Mouse (Mus musculus) MEL (cell line): ENCODE measurements around the gene 2810459M11Rik. TPM values are rescaled to one million over a fixed set of nuclear protein-coding genes. Genes with fewer than 3 reads are reported as not detected.
"Not testable (repeated sequence)": the region's sequence is repeated elsewhere in the genome, so short reads cannot be mapped to it uniquely, and the experiment has no call there.

Experiments used
- DNase-seq: peaks from one replicate; pipeline ENCODE4 v3.0.0; 2011; ENCODE audit warnings: low read depth, low spot score
- H3K27ac ChIP-seq: 2 replicates; pipeline ENCODE4 v1.5.1; 2012; ENCODE audit warnings: low read depth, mild to moderate bottlenecking, control low read depth, low read length, moderate library complexity; ENCODE audit not compliant: control insufficient read depth
- H3K27me3 ChIP-seq, 2 experiments: fragments of 150-350 bp in 1 of 2; sonication (generic) in 1 of 2; 2 replicates each; pipeline ENCODE4 v1.6.1; 2012; ENCODE audit warnings: low read length in 2 of 2, mild to moderate bottlenecking in 2 of 2, improper control_type of control experiment in 1 of 2, moderate library complexity in 1 of 2; ENCODE audit not compliant: insufficient read depth in 2 of 2, control insufficient read depth in 1 of 2
- H3K36me3 ChIP-seq, 2 experiments: 2 replicates each; pipeline ENCODE4 v1.6.1; 2012 to 2014; ENCODE audit warnings: low read length in 2 of 2, improper control_type of control experiment in 1 of 2, inconsistent platforms in 1 of 2, mild to moderate bottlenecking in 1 of 2; ENCODE audit not compliant: insufficient read depth in 2 of 2, control insufficient read depth in 1 of 2
- H3K4me1 ChIP-seq, 2 experiments: fragments of 150-350 bp in 1 of 2; sonication (generic) in 1 of 2; 2 replicates each; pipeline ENCODE4 v1.6.1; 2012; ENCODE audit warnings: low read length in 2 of 2, improper control_type of control experiment in 1 of 2, mild to moderate bottlenecking in 1 of 2; ENCODE audit not compliant: insufficient read depth in 2 of 2, control insufficient read depth in 1 of 2
- H3K4me3 ChIP-seq, 2 experiments: fragments of 150-350 bp in 1 of 2; sonication (generic) in 1 of 2; 2 replicates each; pipeline ENCODE4 v1.5.1; 2012; ENCODE audit warnings: low read depth in 2 of 2, low read length in 2 of 2, mild to moderate bottlenecking in 2 of 2, moderate library complexity in 2 of 2, control low read depth in 1 of 2, improper control_type of control experiment in 1 of 2; ENCODE audit not compliant: control insufficient read depth in 1 of 2, insufficient read depth in 1 of 2
- H3K79me2 ChIP-seq: 2 replicates; pipeline ENCODE4 v1.6.1; 2012; ENCODE audit warnings: mild to moderate bottlenecking, low read length, moderate library complexity; ENCODE audit not compliant: control insufficient read depth, poor library complexity, insufficient read depth
- H3K9ac ChIP-seq: 2 replicates; pipeline ENCODE4 v1.6.1; 2012; ENCODE audit warnings: low read depth, mild to moderate bottlenecking, control low read depth, low read length, moderate library complexity; ENCODE audit not compliant: control insufficient read depth, poor library complexity, severe bottlenecking
- H3K9me3 ChIP-seq: fragments of 150-350 bp; sonication (generic); replicated peaks from 2 replicates; pipeline ENCODE4 v1.6.1; 2012; ENCODE audit warnings: mild to moderate bottlenecking, low read length, improper control_type of control experiment, moderate library complexity; ENCODE audit not compliant: insufficient read depth
- BHLHE40 ChIP-seq: IDR thresholded peaks from 2 replicates; pipeline ENCODE4 v1.6.1; 2012; ENCODE audit warnings: low read depth, mild to moderate bottlenecking, inconsistent platforms, low read length, improper control_type of control experiment, borderline replicate concordance
- CHD1 ChIP-seq: IDR thresholded peaks from 2 replicates; pipeline ENCODE4 v1.6.1; 2012; ENCODE audit warnings: low read depth, mild to moderate bottlenecking, inconsistent platforms, low read length, improper control_type of control experiment
- CHD2 ChIP-seq: IDR thresholded peaks from 2 replicates; pipeline ENCODE4 v1.6.1; 2011; ENCODE audit warnings: low read length, improper control_type of control experiment
- CTCF ChIP-seq, 3 experiments: IDR thresholded peaks in 2 of 3; conservative IDR thresholded peaks in 1 of 3; 2 replicates each; pipeline ENCODE4 v1.5.1; 2011 to 2012; ENCODE audit warnings: low read length in 3 of 3, low read depth in 2 of 3, mild to moderate bottlenecking in 2 of 3, improper control_type of control experiment in 1 of 3, inconsistent platforms in 1 of 3, mixed read lengths in 1 of 3, moderate library complexity in 1 of 3; ENCODE audit not compliant: control insufficient read depth in 1 of 3, insufficient read depth in 1 of 3, poor library complexity in 1 of 3, severe bottlenecking in 1 of 3
- ELF1 ChIP-seq: IDR thresholded peaks from 2 replicates; pipeline ENCODE4 v1.6.1; 2014; ENCODE audit warnings: low read depth, mild to moderate bottlenecking, inconsistent platforms, low read length, improper control_type of control experiment, moderate library complexity
- EP300 ChIP-seq, 2 experiments: IDR thresholded peaks; 2 replicates each; pipeline ENCODE4 v1.6.1; 2011; ENCODE audit warnings: improper control_type of control experiment in 2 of 2, low read length in 2 of 2, low read depth in 1 of 2, mild to moderate bottlenecking in 1 of 2
- ETS1 ChIP-seq: IDR thresholded peaks from 2 replicates; pipeline ENCODE4 v1.6.1; 2012; ENCODE audit warnings: low read depth, mild to moderate bottlenecking, inconsistent platforms, low read length, improper control_type of control experiment, moderate library complexity
- GABPA ChIP-seq: IDR thresholded peaks from 2 replicates; pipeline ENCODE4 v1.6.1; 2012; ENCODE audit warnings: low read depth, mild to moderate bottlenecking, inconsistent platforms, low read length, improper control_type of control experiment, moderate library complexity
- GATA1 ChIP-seq: IDR thresholded peaks from 2 replicates; pipeline ENCODE4 v1.6.1; 2011; ENCODE audit warnings: low read depth, low read length, improper control_type of control experiment
- HCFC1 ChIP-seq: IDR thresholded peaks from 2 replicates; pipeline ENCODE4 v1.6.1; 2012; ENCODE audit warnings: low read depth, mild to moderate bottlenecking, inconsistent platforms, low read length, improper control_type of control experiment, moderate library complexity
- KAT2A ChIP-seq: conservative IDR thresholded peaks from 2 replicates; pipeline ENCODE4 v1.6.1; 2012; ENCODE audit warnings: low read depth, low read length, improper control_type of control experiment, inconsistent platforms
- MAZ ChIP-seq: IDR thresholded peaks from 2 replicates; pipeline ENCODE4 v1.6.1; 2012; ENCODE audit warnings: low read depth, mild to moderate bottlenecking, inconsistent platforms, low read length, improper control_type of control experiment
- MXI1 ChIP-seq: IDR thresholded peaks from 2 replicates; pipeline ENCODE4 v1.6.1; 2011; ENCODE audit warnings: mild to moderate bottlenecking, low read depth, low read length, improper control_type of control experiment
- MYB ChIP-seq: IDR thresholded peaks from 2 replicates; pipeline ENCODE4 v1.6.1; 2011; ENCODE audit warnings: mild to moderate bottlenecking, low read depth, low read length, improper control_type of control experiment
- POLR2A ChIP-seq, 2 experiments: IDR thresholded peaks; 2 replicates each; pipeline ENCODE4 v1.6.1; 2011 to 2012; ENCODE audit warnings: low read length in 2 of 2, mild to moderate bottlenecking in 2 of 2, control low read depth in 1 of 2, improper control_type of control experiment in 1 of 2, low read depth in 1 of 2, moderate library complexity in 1 of 2; ENCODE audit not compliant: control insufficient read depth in 1 of 2, insufficient read depth in 1 of 2, poor library complexity in 1 of 2
- POLR2AphosphoS2 ChIP-seq: IDR thresholded peaks from 2 replicates; pipeline ENCODE4 v1.6.1; 2011; ENCODE audit warnings: low read length, improper control_type of control experiment
- RAD21 ChIP-seq: IDR thresholded peaks from 2 replicates; pipeline ENCODE4 v1.6.1; 2011; ENCODE audit warnings: mild to moderate bottlenecking, low read depth, low read length, improper control_type of control experiment
- SMC3 ChIP-seq: IDR thresholded peaks from 2 replicates; pipeline ENCODE4 v1.6.1; 2011; ENCODE audit warnings: low read depth, low read length, improper control_type of control experiment
- TAL1 ChIP-seq: IDR thresholded peaks from 2 replicates; pipeline ENCODE4 v1.6.1; 2012; ENCODE audit warnings: mild to moderate bottlenecking, inconsistent platforms, low read length, moderate library complexity, mixed read lengths
- TCF12 ChIP-seq: IDR thresholded peaks from 2 replicates; pipeline ENCODE4 v1.6.1; 2014; ENCODE audit warnings: low read depth, mild to moderate bottlenecking, inconsistent platforms, low read length, improper control_type of control experiment, moderate library complexity
- UBTF ChIP-seq: IDR thresholded peaks from 2 replicates; pipeline ENCODE4 v1.6.1; 2012; ENCODE audit warnings: low read depth, mild to moderate bottlenecking, inconsistent platforms, low read length, improper control_type of control experiment, moderate library complexity, borderline replicate concordance; ENCODE audit not compliant: insufficient read depth
- USF1 ChIP-seq: IDR thresholded peaks from 2 replicates; pipeline ENCODE4 v1.6.1; 2014; ENCODE audit warnings: low read depth, mild to moderate bottlenecking, inconsistent platforms, low read length, improper control_type of control experiment, moderate library complexity
- USF2 ChIP-seq, 2 experiments: IDR thresholded peaks; 2 replicates each; pipeline ENCODE4 v1.6.1; 2011 to 2012; ENCODE audit warnings: improper control_type of control experiment in 2 of 2, low read length in 2 of 2, borderline replicate concordance in 1 of 2, inconsistent platforms in 1 of 2, low read depth in 1 of 2, mild to moderate bottlenecking in 1 of 2; ENCODE audit not compliant: insufficient read depth in 1 of 2
- ZKSCAN1 ChIP-seq: IDR thresholded peaks from 2 replicates; pipeline ENCODE4 v1.6.1; 2012; ENCODE audit warnings: low read depth, mild to moderate bottlenecking, inconsistent platforms, low read length, improper control_type of control experiment, moderate library complexity
- polyA plus RNA-seq, 2 experiments: library from polyadenylated mRNA; stranded (reverse) in 1 of 2; unstranded in 1 of 2; fragments of >175 nt in 1 of 2; fragments of >200 nt in 1 of 2; gene quantifications; 2 replicates each; pipeline versions ENCODE4 v1.2.1 to v1.2.4; 2012; ENCODE audit warnings: low replicate concordance in 2 of 2, low read depth in 1 of 2; ENCODE audit not compliant: insufficient read length in 2 of 2, insufficient read depth in 1 of 2, missing spikeins in 1 of 2
- total RNA-seq: library from RNA; depleted of rRNA; stranded (reverse); fragments of 300-350 nt; gene quantifications from 2 replicates; pipeline ENCODE4 v1.2.3, GENCODE M21; 2012

2810459M11Rik gene
- total and polyA plus RNA-seq, 3 experiments = not detected

DNA sequence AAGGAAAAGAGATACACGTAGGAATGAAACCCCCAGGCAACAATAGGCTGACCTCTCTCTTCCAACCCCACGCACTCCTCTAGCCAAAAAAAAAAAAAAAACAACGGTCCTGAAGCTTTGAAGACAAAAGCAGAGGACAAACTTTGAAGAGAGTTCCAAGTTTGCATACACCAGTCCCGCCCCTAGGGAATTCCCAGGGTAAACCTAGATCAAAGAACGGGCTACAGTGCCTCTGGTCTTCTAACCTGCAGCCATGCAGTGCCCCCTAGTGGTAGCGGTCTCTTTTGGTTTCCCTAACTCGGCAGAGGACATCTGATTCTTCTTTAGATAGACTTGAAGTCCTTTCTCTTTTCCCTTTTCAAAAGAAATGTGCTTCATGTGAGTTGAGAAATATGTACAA is 37.9 kb upstream of the 2810459M11Rik start (continued):
- TF ChIP-seq CTCF (IDR thresholded peaks at IDR 0.05 in 2 of 3, conservative IDR thresholded peaks at IDR 0.05 in 1 of 3; ENCODE audit: control insufficient read depth in 1 of 3, insufficient read depth in 1 of 3, low read depth in 2 of 3, low read length in 3 of 3, poor library complexity in 1 of 3, severe bottlenecking in 1 of 3) = peak; percentile 87 to 92 (median 89)
- TF ChIP-seq GABPA = no peak
- TF ChIP-seq EP300 (IDR thresholded peaks at IDR 0.05; ENCODE audit: low read depth in 1 of 2, low read length in 2 of 2) = no peak
- peak; percentile 90 for TF ChIP-seq RAD21
- TF ChIP-seq CHD2 = no peak
- TF ChIP-seq TCF12 = no peak
- TF ChIP-seq HCFC1 = no peak
- TF ChIP-seq CHD1 = no peak
- peak; percentile 94 for TF ChIP-seq SMC3
- no peak for TF ChIP-seq USF1
- TF ChIP-seq GATA1 = no peak
- no peak for TF ChIP-seq ELF1
- TF ChIP-seq, all 39 proteins: peak for 4

DNA sequence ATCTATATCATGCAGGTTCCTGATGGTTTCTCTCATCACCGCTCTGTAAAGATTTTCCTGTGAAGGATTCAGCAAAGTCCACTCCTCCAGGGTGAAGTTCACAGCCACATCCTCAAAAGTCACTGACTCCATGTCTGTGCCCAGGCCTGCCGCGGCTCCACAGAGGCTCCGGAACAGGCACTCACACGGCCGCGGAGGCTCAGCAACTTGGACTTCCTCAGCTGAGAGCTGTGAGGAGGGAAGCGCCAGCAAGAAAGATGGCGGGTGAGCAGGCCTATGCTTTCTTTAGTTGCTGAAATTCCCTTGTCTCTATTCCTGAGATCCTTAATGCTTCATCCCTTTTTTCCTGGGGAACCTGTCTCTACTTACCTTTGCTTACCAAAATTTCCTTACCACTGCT is 29.9 kb upstream of the 2810459M11Rik start:
- not testable (repeated sequence) for DNase-seq, H3K9ac ChIP-seq, H3K9me3 ChIP-seq, H3K4me3 ChIP-seq, H3K4me1 ChIP-seq, H3K27me3 ChIP-seq, H3K36me3 ChIP-seq, H3K79me2 ChIP-seq, H3K27ac ChIP-seq

DNA sequence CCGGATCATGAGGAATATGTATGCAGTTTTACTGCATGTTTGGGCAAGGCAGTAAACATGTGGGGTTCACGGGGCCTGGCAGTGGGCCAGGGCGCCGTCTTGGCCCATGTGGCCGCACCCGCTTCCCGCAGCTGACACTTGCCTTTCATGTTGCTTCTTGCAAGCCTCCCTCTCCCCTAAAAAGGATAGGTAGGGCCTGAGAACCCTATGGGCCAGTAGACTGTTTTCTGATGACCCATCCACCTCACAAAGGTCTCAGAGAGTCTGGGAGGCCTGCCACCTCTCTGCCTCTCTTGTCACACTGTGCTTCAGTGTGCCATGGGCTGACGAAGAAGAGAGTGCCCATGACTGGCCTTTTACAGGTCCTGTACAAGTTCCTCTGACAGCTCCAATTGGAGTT is 29.1 kb upstream of the 2810459M11Rik start, which contains the start of gene Spata3:
TSS of gene Spata3 (plus strand) at position 301 of the 400 bp plus-strand sequence.
- H3K79me2 ChIP-seq = no peaks in the 10 kb centered on the region
- H3K27me3 ChIP-seq = peaks cover 4 to 6% of the 10 kb centered on the region in 2 experiments; a peak in 3 of 4 replicates
- H3K9ac ChIP-seq = no peak within 1 kb of the TSS
- no peak within 1 kb of the TSS for H3K4me3 ChIP-seq
- no peak for TF ChIP-seq ZKSCAN1
- TF ChIP-seq POLR2A (IDR thresholded peaks at IDR 0.05; ENCODE audit: control insufficient read depth in 1 of 2, insufficient read depth in 1 of 2, low read depth in 1 of 2, low read length in 2 of 2, poor library complexity in 1 of 2) = no peak
- no peak for TF ChIP-seq POLR2AphosphoS2
- TF ChIP-seq MXI1 = no peak
- TF ChIP-seq ETS1 = no peak
- no peak for TF ChIP-seq CHD2
- no peak for TF ChIP-seq MAZ
- no peak for TF ChIP-seq MYB
- TF ChIP-seq HCFC1 = no peak
- TF ChIP-seq KAT2A = no peak
- TF ChIP-seq RAD21 = no peak
- TF ChIP-seq TCF12 = no peak
- no peak for TF ChIP-seq USF2 (IDR thresholded peaks at IDR 0.05; ENCODE audit: borderline replicate concordance in 1 of 2, insufficient read depth in 1 of 2, low read depth in 1 of 2, low read length in 2 of 2)
- TF ChIP-seq BHLHE40 = no peak
- TF ChIP-seq UBTF = no peak
- no peak for TF ChIP-seq TAL1
- DNase-seq = no peak
- H3K27ac ChIP-seq = no peak within 1 kb of the TSS
- H3K4me1 ChIP-seq = no peaks in the 10 kb centered on the region
- no peaks in the 10 kb centered on the region for H3K9me3 ChIP-seq
- H3K36me3 ChIP-seq = no peaks in the 10 kb centered on the region
